Mouse (Mus musculus) adrenal gland, adult 8-10 months (tissue): ENCODE data around the gene Mrps24. TPM values are rescaled to one million over a fixed set of nuclear protein-coding genes. Genes with fewer than 3 reads are reported as not detected.
A peak's percentile ranks its signal among the peaks of the same experiment; 100 is the strongest.

Experiments
- DNase-seq: peaks from one replicate; pipeline ENCODE4 v3.0.0; 2022
- total RNA-seq, 4 experiments: library from RNA; stranded (reverse); gene quantifications; 2 replicates each; pipeline ENCODE4 v1.2.4; 2022

Gene Mrps24
- total RNA-seq, 4 experiments from 2014 or later: 102 to 222 (median 154) TPM

GRCm38 (mm10) chr11:5705972-5706371 is 9.5 kb downstream of the Mrps24 start:
- no peak for DNase-seq

DNA sequence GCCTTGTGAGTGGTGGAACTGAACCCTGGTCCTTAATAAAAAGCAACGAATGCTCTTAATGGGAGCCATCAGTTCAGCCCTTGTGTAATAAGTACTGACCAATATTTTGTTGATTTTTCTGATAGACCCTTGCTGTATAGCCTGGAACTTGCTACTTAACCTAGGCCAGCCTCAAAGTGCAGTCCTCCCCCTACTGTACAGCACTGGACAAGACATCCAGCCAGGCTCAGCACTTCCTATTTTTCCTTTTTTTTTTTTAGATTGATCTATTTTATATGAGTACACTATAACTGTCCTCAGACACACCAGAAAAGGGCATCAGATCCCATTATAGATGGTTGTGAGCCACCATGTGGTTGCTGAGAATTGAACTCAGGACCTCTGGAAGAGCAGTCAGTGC is 12.1 kb downstream of the Mrps24 start:
- DNase-seq: no peak

DNA sequence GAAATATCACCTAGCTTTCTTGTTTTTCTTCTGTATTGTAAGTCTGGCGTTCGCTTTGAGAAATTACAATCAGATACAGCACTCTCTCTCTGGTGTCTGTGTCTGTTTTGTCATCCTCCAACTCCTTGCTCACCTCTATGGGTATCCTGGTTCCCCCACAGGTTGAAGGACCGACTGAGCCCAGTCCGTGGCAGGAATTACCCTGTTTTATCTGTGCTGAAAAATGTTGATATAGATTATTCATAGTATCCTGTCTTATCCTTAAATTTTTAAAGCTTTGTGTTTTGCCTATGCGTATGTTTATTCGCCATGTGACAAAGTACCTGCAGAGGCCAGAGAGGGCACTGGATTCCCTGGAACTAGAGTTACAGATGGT is 12.5 kb downstream of the Mrps24 start:
- no peak for DNase-seq

DNA sequence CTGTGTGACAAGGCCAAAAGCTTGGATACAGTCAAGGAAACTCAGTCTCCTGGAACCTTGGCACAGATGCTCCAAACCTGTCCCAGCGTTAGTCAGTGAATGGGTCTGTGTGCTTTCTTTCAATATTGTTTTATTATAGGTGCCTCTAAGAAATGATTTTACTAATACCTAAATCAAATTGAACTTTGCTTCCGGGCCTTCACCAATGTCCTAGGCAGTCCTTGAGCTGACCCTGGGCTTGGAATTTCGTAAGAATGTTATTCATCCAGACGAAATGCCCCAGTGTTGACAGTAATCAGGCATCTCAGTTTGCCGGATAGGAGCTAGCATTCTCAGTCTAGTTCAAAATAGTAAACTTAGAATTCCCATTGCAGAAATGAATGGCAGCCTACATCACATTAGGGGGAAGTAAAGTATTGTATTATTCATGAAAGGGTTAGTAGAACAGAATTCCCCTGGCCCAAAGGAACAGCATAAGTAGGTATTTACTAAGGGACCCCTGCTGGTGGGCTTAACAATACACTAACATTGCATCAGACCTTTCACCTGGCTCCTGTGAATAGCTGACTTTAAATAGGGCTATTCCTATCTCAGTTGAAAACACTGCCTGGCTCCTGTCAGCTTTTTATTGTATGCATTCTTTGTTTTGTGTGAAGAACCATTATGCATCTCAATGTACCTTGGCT is 13.1 kb downstream of the Mrps24 start:
- no peak for DNase-seq

- no peak for DNase-seq
These were observed 13.7 kb downstream of the Mrps24 start for GRCm38 (mm10) chr11:5701821-5702220.

GRCm38 (mm10) chr11:5701300-5701699 is 14.2 kb downstream of the Mrps24 start:
- no peak for DNase-seq

DNA sequence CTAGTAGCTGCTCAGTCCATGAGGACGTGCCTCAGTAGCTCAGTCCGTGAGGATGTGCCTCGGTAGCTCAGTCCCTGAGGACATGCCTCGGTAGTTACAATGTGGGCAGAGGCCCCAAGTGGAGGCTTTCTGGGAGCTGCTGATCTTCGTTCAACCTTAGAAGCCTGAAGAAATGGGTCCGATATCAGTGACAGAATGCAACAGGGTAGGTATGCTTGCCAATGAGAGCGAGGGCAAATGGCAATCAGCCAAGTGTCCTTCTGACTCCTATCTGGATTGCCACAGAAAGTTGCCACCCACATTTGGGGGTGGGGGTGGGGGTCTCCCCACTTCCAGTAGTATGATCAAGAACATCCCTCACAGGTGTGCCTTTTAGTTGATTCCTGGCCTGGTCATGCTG is 14.7 kb downstream of the Mrps24 start:
- peak; percentile 40 for DNase-seq

GRCm38 (mm10) chr11:5691775-5692174 is 23.7 kb downstream of the Mrps24 start:
- no peak for DNase-seq

GRCm38 (mm10) chr11:5684283-5684682 is 31.2 kb downstream of the Mrps24 start:
- no peak for DNase-seq

GRCm38 (mm10) chr11:5682541-5682940 is 32.9 kb downstream of the Mrps24 start:
- peak; percentile 53 for DNase-seq

Other genes starting within 250 kb of the Mrps24 start
- gene Xbp1, start 195.0 kb downstream of the Mrps24 start, total RNA-seq: 100 to 1,000 TPM; 163 to 269 (median 179) TPM
- gene Ccdc117, start 173.5 kb downstream of the Mrps24 start, total RNA-seq: 10 to 100 TPM; 23.8 to 34.9 (median 28.8) TPM
- not detected for gene Ankrd36, start 146.0 kb downstream of the Mrps24 start, total RNA-seq
- 10 to 100 TPM; 63.6 to 83.8 (median 65.6) TPM for gene Urgcp, start 46.7 kb upstream of the Mrps24 start, total RNA-seq
- gene Dbnl, start 72.8 kb upstream of the Mrps24 start, total RNA-seq: 10 to 100 TPM; 70.7 to 98.8 (median 74.0) TPM
- not detected for gene Pgam2, start 88.1 kb upstream of the Mrps24 start, total RNA-seq
- gene Polm, start 122.3 kb upstream of the Mrps24 start, total RNA-seq: 10 to 100 TPM in 2 of 4 experiments, 1 to 10 TPM in 2; 8.0 to 14.7 (median 11.5) TPM
- gene Aebp1, start 146.3 kb upstream of the Mrps24 start, total RNA-seq: 100 to 1,000 TPM; 443 to 768 (median 514) TPM
- 10 to 100 TPM; 39.6 to 67.0 (median 51.5) TPM for gene Pold2, start 162.6 kb upstream of the Mrps24 start, total RNA-seq
- gene Myl7, start 183.1 kb upstream of the Mrps24 start, total RNA-seq: under 1 TPM in 1 of 4 experiments, not detected in 3; 0.73 TPM
- gene Gck, start 234.4 kb upstream of the Mrps24 start, total RNA-seq: 1 to 10 TPM; 2.8 to 5.4 (median 4.0) TPM
- gene Ykt6, start 240.0 kb upstream of the Mrps24 start, total RNA-seq: 10 to 100 TPM; 73.5 to 98.2 (median 85.7) TPM